Mouse (Mus musculus) MEL (cell line): ENCODE measurements around the gene Omp. TPM values are rescaled to one million over a fixed set of nuclear protein-coding genes. Genes with fewer than 3 reads are reported as not detected.

Experiments
- DNase-seq: peaks from one replicate; pipeline ENCODE4 v3.0.0; 2011; ENCODE audit warnings: low read depth, low spot score
- H3K27ac ChIP-seq: 2 replicates; pipeline ENCODE4 v1.5.1; 2012; ENCODE audit warnings: low read depth, mild to moderate bottlenecking, control low read depth, low read length, moderate library complexity; ENCODE audit not compliant: control insufficient read depth
- H3K27me3 ChIP-seq, 2 experiments: fragments of 150-350 bp in 1 of 2; sonication (generic) in 1 of 2; 2 replicates each; pipeline ENCODE4 v1.6.1; 2012; ENCODE audit warnings: low read length in 2 of 2, mild to moderate bottlenecking in 2 of 2, improper control_type of control experiment in 1 of 2, moderate library complexity in 1 of 2; ENCODE audit not compliant: insufficient read depth in 2 of 2, control insufficient read depth in 1 of 2
- H3K36me3 ChIP-seq, 2 experiments: 2 replicates each; pipeline ENCODE4 v1.6.1; 2012 to 2014; ENCODE audit warnings: low read length in 2 of 2, improper control_type of control experiment in 1 of 2, inconsistent platforms in 1 of 2, mild to moderate bottlenecking in 1 of 2; ENCODE audit not compliant: insufficient read depth in 2 of 2, control insufficient read depth in 1 of 2
- H3K4me1 ChIP-seq, 2 experiments: fragments of 150-350 bp in 1 of 2; sonication (generic) in 1 of 2; 2 replicates each; pipeline ENCODE4 v1.6.1; 2012; ENCODE audit warnings: low read length in 2 of 2, improper control_type of control experiment in 1 of 2, mild to moderate bottlenecking in 1 of 2; ENCODE audit not compliant: insufficient read depth in 2 of 2, control insufficient read depth in 1 of 2
- H3K4me3 ChIP-seq, 2 experiments: fragments of 150-350 bp in 1 of 2; sonication (generic) in 1 of 2; 2 replicates each; pipeline ENCODE4 v1.5.1; 2012; ENCODE audit warnings: low read depth in 2 of 2, low read length in 2 of 2, mild to moderate bottlenecking in 2 of 2, moderate library complexity in 2 of 2, control low read depth in 1 of 2, improper control_type of control experiment in 1 of 2; ENCODE audit not compliant: control insufficient read depth in 1 of 2, insufficient read depth in 1 of 2
- H3K79me2 ChIP-seq: 2 replicates; pipeline ENCODE4 v1.6.1; 2012; ENCODE audit warnings: mild to moderate bottlenecking, low read length, moderate library complexity; ENCODE audit not compliant: control insufficient read depth, poor library complexity, insufficient read depth
- H3K9ac ChIP-seq: 2 replicates; pipeline ENCODE4 v1.6.1; 2012; ENCODE audit warnings: low read depth, mild to moderate bottlenecking, control low read depth, low read length, moderate library complexity; ENCODE audit not compliant: control insufficient read depth, poor library complexity, severe bottlenecking
- H3K9me3 ChIP-seq: fragments of 150-350 bp; sonication (generic); replicated peaks from 2 replicates; pipeline ENCODE4 v1.6.1; 2012; ENCODE audit warnings: mild to moderate bottlenecking, low read length, improper control_type of control experiment, moderate library complexity; ENCODE audit not compliant: insufficient read depth
- CHD1 ChIP-seq: IDR thresholded peaks from 2 replicates; pipeline ENCODE4 v1.6.1; 2012; ENCODE audit warnings: low read depth, mild to moderate bottlenecking, inconsistent platforms, low read length, improper control_type of control experiment
- CHD2 ChIP-seq: IDR thresholded peaks from 2 replicates; pipeline ENCODE4 v1.6.1; 2011; ENCODE audit warnings: low read length, improper control_type of control experiment
- CTCF ChIP-seq, 3 experiments: IDR thresholded peaks in 2 of 3; conservative IDR thresholded peaks in 1 of 3; 2 replicates each; pipeline ENCODE4 v1.5.1; 2011 to 2012; ENCODE audit warnings: low read length in 3 of 3, low read depth in 2 of 3, mild to moderate bottlenecking in 2 of 3, improper control_type of control experiment in 1 of 3, inconsistent platforms in 1 of 3, mixed read lengths in 1 of 3, moderate library complexity in 1 of 3; ENCODE audit not compliant: control insufficient read depth in 1 of 3, insufficient read depth in 1 of 3, poor library complexity in 1 of 3, severe bottlenecking in 1 of 3
- GABPA ChIP-seq: IDR thresholded peaks from 2 replicates; pipeline ENCODE4 v1.6.1; 2012; ENCODE audit warnings: low read depth, mild to moderate bottlenecking, inconsistent platforms, low read length, improper control_type of control experiment, moderate library complexity
- GATA1 ChIP-seq: IDR thresholded peaks from 2 replicates; pipeline ENCODE4 v1.6.1; 2011; ENCODE audit warnings: low read depth, low read length, improper control_type of control experiment
- HCFC1 ChIP-seq: IDR thresholded peaks from 2 replicates; pipeline ENCODE4 v1.6.1; 2012; ENCODE audit warnings: low read depth, mild to moderate bottlenecking, inconsistent platforms, low read length, improper control_type of control experiment, moderate library complexity
- KAT2A ChIP-seq: conservative IDR thresholded peaks from 2 replicates; pipeline ENCODE4 v1.6.1; 2012; ENCODE audit warnings: low read depth, low read length, improper control_type of control experiment, inconsistent platforms
- MAFK ChIP-seq: IDR thresholded peaks from 2 replicates; pipeline ENCODE4 v1.6.1; 2011; ENCODE audit warnings: low read depth, mild to moderate bottlenecking, low read length, improper control_type of control experiment, borderline replicate concordance
- MAZ ChIP-seq: IDR thresholded peaks from 2 replicates; pipeline ENCODE4 v1.6.1; 2012; ENCODE audit warnings: low read depth, mild to moderate bottlenecking, inconsistent platforms, low read length, improper control_type of control experiment
- MEF2A ChIP-seq: IDR thresholded peaks from 2 replicates; pipeline ENCODE4 v1.6.1; 2014; ENCODE audit warnings: low read depth, mild to moderate bottlenecking, inconsistent platforms, low read length, improper control_type of control experiment; ENCODE audit not compliant: poor library complexity, insufficient replicate concordance, severe bottlenecking; ENCODE audit errors: extremely low read depth
- MXI1 ChIP-seq: IDR thresholded peaks from 2 replicates; pipeline ENCODE4 v1.6.1; 2011; ENCODE audit warnings: mild to moderate bottlenecking, low read depth, low read length, improper control_type of control experiment
- MYB ChIP-seq: IDR thresholded peaks from 2 replicates; pipeline ENCODE4 v1.6.1; 2011; ENCODE audit warnings: mild to moderate bottlenecking, low read depth, low read length, improper control_type of control experiment
- MYC ChIP-seq: IDR thresholded peaks from 2 replicates; pipeline ENCODE4 v1.6.1; 2011; ENCODE audit warnings: low read depth, mild to moderate bottlenecking, low read length, improper control_type of control experiment, moderate library complexity
- NELFE ChIP-seq: IDR thresholded peaks from 2 replicates; pipeline ENCODE4 v1.6.1; 2011; ENCODE audit warnings: low read depth, low read length, improper control_type of control experiment
- POLR2A ChIP-seq, 2 experiments: IDR thresholded peaks; 2 replicates each; pipeline ENCODE4 v1.6.1; 2011 to 2012; ENCODE audit warnings: low read length in 2 of 2, mild to moderate bottlenecking in 2 of 2, control low read depth in 1 of 2, improper control_type of control experiment in 1 of 2, low read depth in 1 of 2, moderate library complexity in 1 of 2; ENCODE audit not compliant: control insufficient read depth in 1 of 2, insufficient read depth in 1 of 2, poor library complexity in 1 of 2
- POLR2AphosphoS5 ChIP-seq: IDR thresholded peaks from 2 replicates; pipeline ENCODE4 v1.6.1; 2012; ENCODE audit warnings: low read depth, borderline replicate concordance, mild to moderate bottlenecking, inconsistent platforms, low read length, moderate library complexity, mixed read lengths
- RCOR1 ChIP-seq: IDR thresholded peaks from 2 replicates; pipeline ENCODE4 v1.6.1; 2012; ENCODE audit warnings: low read depth, mild to moderate bottlenecking, inconsistent platforms, low read length, improper control_type of control experiment
- SMC3 ChIP-seq: IDR thresholded peaks from 2 replicates; pipeline ENCODE4 v1.6.1; 2011; ENCODE audit warnings: low read depth, low read length, improper control_type of control experiment
- TAL1 ChIP-seq: IDR thresholded peaks from 2 replicates; pipeline ENCODE4 v1.6.1; 2012; ENCODE audit warnings: mild to moderate bottlenecking, inconsistent platforms, low read length, moderate library complexity, mixed read lengths
- UBTF ChIP-seq: IDR thresholded peaks from 2 replicates; pipeline ENCODE4 v1.6.1; 2012; ENCODE audit warnings: low read depth, mild to moderate bottlenecking, inconsistent platforms, low read length, improper control_type of control experiment, moderate library complexity, borderline replicate concordance; ENCODE audit not compliant: insufficient read depth
- USF1 ChIP-seq: IDR thresholded peaks from 2 replicates; pipeline ENCODE4 v1.6.1; 2014; ENCODE audit warnings: low read depth, mild to moderate bottlenecking, inconsistent platforms, low read length, improper control_type of control experiment, moderate library complexity
- USF2 ChIP-seq, 2 experiments: IDR thresholded peaks; 2 replicates each; pipeline ENCODE4 v1.6.1; 2011 to 2012; ENCODE audit warnings: improper control_type of control experiment in 2 of 2, low read length in 2 of 2, borderline replicate concordance in 1 of 2, inconsistent platforms in 1 of 2, low read depth in 1 of 2, mild to moderate bottlenecking in 1 of 2; ENCODE audit not compliant: insufficient read depth in 1 of 2
- ZKSCAN1 ChIP-seq: IDR thresholded peaks from 2 replicates; pipeline ENCODE4 v1.6.1; 2012; ENCODE audit warnings: low read depth, mild to moderate bottlenecking, inconsistent platforms, low read length, improper control_type of control experiment, moderate library complexity
- ZNF384 ChIP-seq: IDR thresholded peaks from 2 replicates; pipeline ENCODE4 v1.6.1; 2012; ENCODE audit warnings: low read depth, mild to moderate bottlenecking, inconsistent platforms, low read length, improper control_type of control experiment
- polyA plus RNA-seq, 2 experiments: library from polyadenylated mRNA; stranded (reverse) in 1 of 2; unstranded in 1 of 2; fragments of >175 nt in 1 of 2; fragments of >200 nt in 1 of 2; gene quantifications; 2 replicates each; pipeline versions ENCODE4 v1.2.1 to v1.2.4; 2012; ENCODE audit warnings: low replicate concordance in 2 of 2, low read depth in 1 of 2; ENCODE audit not compliant: insufficient read length in 2 of 2, insufficient read depth in 1 of 2, missing spikeins in 1 of 2
- total RNA-seq: library from RNA; depleted of rRNA; stranded (reverse); fragments of 300-350 nt; gene quantifications from 2 replicates; pipeline ENCODE4 v1.2.3, GENCODE M21; 2012

Omp gene
- total and polyA plus RNA-seq, 3 experiments: 0.07 to 0.08 TPM; not detected in 1

GRCm38 (mm10) chr7:98158481-98158880 lies 13.2 kb upstream of the Omp start:
- no peak overlapping the region for H3K27ac ChIP-seq
- H3K9me3 ChIP-seq: no peaks in the 10 kb centered on the region
- H3K27me3 ChIP-seq: no peaks in the 10 kb centered on the region
- no peak for DNase-seq
- H3K79me2 ChIP-seq: no peaks in the 10 kb centered on the region
- peaks cover 0 to 23% of the 10 kb centered on the region in 2 experiments; a peak in 3 of 4 replicates for H3K4me1 ChIP-seq
- no peak overlapping the region for H3K9ac ChIP-seq
- peaks cover 0 to 7% of the 10 kb centered on the region in 2 experiments; a peak in 2 of 4 replicates for H3K36me3 ChIP-seq
- TF ChIP-seq NELFE (no peak), CTCF (IDR thresholded peaks at IDR 0.05 in 2 of 3, conservative IDR thresholded peaks at IDR 0.05 in 1 of 3; ENCODE audit: control insufficient read depth in 1 of 3, insufficient read depth in 1 of 3, low read depth in 2 of 3, low read length in 3 of 3, poor library complexity in 1 of 3, severe bottlenecking in 1 of 3) (no peak), POLR2AphosphoS5 (no peak), USF2 (IDR thresholded peaks at IDR 0.05; ENCODE audit: borderline replicate concordance in 1 of 2, insufficient read depth in 1 of 2, low read depth in 1 of 2, low read length in 2 of 2) (no peak), RCOR1 (no peak), MYC (no peak), ZKSCAN1 (no peak), MEF2A (no peak), MAFK (no peak), KAT2A (no peak), GABPA (no peak), CHD2 (no peak), ZNF384 (no peak), UBTF (no peak), SMC3 (no peak), MAZ (no peak), TAL1 (no peak), USF1 (no peak), HCFC1 (no peak)
- no peak overlapping the region for H3K4me3 ChIP-seq

GRCm38 (mm10) chr7:98157636-98158332 lies 12.5 kb upstream of the Omp start:
- H3K36me3 ChIP-seq: peaks cover 0 to 7% of the 10 kb centered on the region in 2 experiments; a peak in 2 of 4 replicates
- H3K27me3 ChIP-seq: no peaks in the 10 kb centered on the region
- no peaks in the 10 kb centered on the region for H3K9me3 ChIP-seq
- no peak overlapping the region for H3K27ac ChIP-seq
- peaks cover 0 to 21% of the 10 kb centered on the region in 2 experiments; a peak in 3 of 4 replicates for H3K4me1 ChIP-seq
- no peaks in the 10 kb centered on the region for H3K79me2 ChIP-seq
- no peak overlapping the region for H3K9ac ChIP-seq
- DNase-seq: peak; percentile 25
- no peak overlapping the region for H3K4me3 ChIP-seq
- TF ChIP-seq SMC3: no peak
- TF ChIP-seq USF2 (IDR thresholded peaks at IDR 0.05; ENCODE audit: borderline replicate concordance in 1 of 2, insufficient read depth in 1 of 2, low read depth in 1 of 2, low read length in 2 of 2): no peak
- TF ChIP-seq MYB: no peak
- no peak for TF ChIP-seq POLR2A (IDR thresholded peaks at IDR 0.05; ENCODE audit: control insufficient read depth in 1 of 2, insufficient read depth in 1 of 2, low read depth in 1 of 2, low read length in 2 of 2, poor library complexity in 1 of 2)
- TF ChIP-seq MXI1: no peak
- no peak for TF ChIP-seq GATA1
- no peak for TF ChIP-seq CHD1
- TF ChIP-seq CTCF (IDR thresholded peaks at IDR 0.05 in 2 of 3, conservative IDR thresholded peaks at IDR 0.05 in 1 of 3; ENCODE audit: control insufficient read depth in 1 of 3, insufficient read depth in 1 of 3, low read depth in 2 of 3, low read length in 3 of 3, poor library complexity in 1 of 3, severe bottlenecking in 1 of 3): no peak
- TF ChIP-seq, all 39 proteins: peak for 0
